Mouse (Mus musculus) midbrain, postnatal 0 days (tissue): ENCODE measurements around the gene Mpg. TPM values are rescaled to one million over a fixed set of nuclear protein-coding genes. Genes with fewer than 3 reads are reported as not detected.

Experiments used
- ATAC-seq: fragments of 200-750 bp; cut with Nextera tagmentation; 2 replicates; pipeline ENCODE4 v1.8.0; 2017; ENCODE audit warnings: moderate number of reproducible peaks, mild to moderate bottlenecking, moderate TSS enrichment, moderate library complexity; ENCODE audit not compliant: low FRiP score
- DNase-seq: peaks from one replicate; pipeline ENCODE4 v3.0.0-alpha.2; 2015; ENCODE audit warnings: low spot score
- H3K27ac ChIP-seq: fragments of 300-500 bp; sonication (generic); 2 replicates; pipeline ENCODE4 v1.5.1; 2014; ENCODE audit warnings: low read depth, mild to moderate bottlenecking, low read length, mixed read lengths
- H3K27me3 ChIP-seq: fragments of 300-500 bp; sonication (generic); 2 replicates; pipeline ENCODE4 v1.6.1; 2014; ENCODE audit warnings: low read length, control low read depth, mixed read lengths; ENCODE audit not compliant: insufficient read depth
- H3K36me3 ChIP-seq: fragments of 300-500 bp; sonication (generic); 2 replicates; pipeline ENCODE4 v1.6.1; 2014; ENCODE audit warnings: low read length, control low read depth, mixed read lengths; ENCODE audit not compliant: insufficient read depth
- H3K4me1 ChIP-seq: fragments of 300-500 bp; sonication (generic); 2 replicates; pipeline ENCODE4 v1.6.1; 2014; ENCODE audit warnings: mild to moderate bottlenecking, control low read depth, antibody characterized with exemption, low read length, mixed read lengths; ENCODE audit not compliant: insufficient read depth
- H3K4me2 ChIP-seq: fragments of 300-500 bp; sonication (generic); 2 replicates; pipeline ENCODE4 v1.6.1; 2014; ENCODE audit warnings: low read depth, mild to moderate bottlenecking, low read length, mixed read lengths; ENCODE audit not compliant: poor library complexity, severe bottlenecking
- H3K4me3 ChIP-seq: fragments of 300-500 bp; sonication (generic); 2 replicates; pipeline ENCODE4 v1.5.1; 2014; ENCODE audit warnings: low read depth, mild to moderate bottlenecking, low read length, moderate library complexity
- H3K9ac ChIP-seq: fragments of 300-500 bp; sonication (generic); replicated peaks from 2 replicates; pipeline ENCODE4 v1.6.1; 2014; ENCODE audit warnings: mild to moderate bottlenecking, low read length, moderate library complexity, mixed read lengths; ENCODE audit not compliant: poor library complexity, severe bottlenecking
- H3K9me3 ChIP-seq: fragments of 300-500 bp; sonication (generic); 2 replicates; pipeline ENCODE4 v1.6.1; 2016; ENCODE audit warnings: low read length, control low read depth
- CTCF ChIP-seq: IDR thresholded peaks from 2 replicates; pipeline ENCODE4 v1.5.1; 2016; ENCODE audit warnings: antibody characterized with exemption, mild to moderate bottlenecking
- WGBS: fragments of 180-500 bp; shearing (Covaris S2); extraction: QIAGEN DNeasy Blood & Tissue Kit; methylation state at CpG from one replicate; pipeline ENCODE4 v1.1.7; 2014; 5-methylcytosine and 5-hydroxymethylcytosine counted together
- polyA plus RNA-seq: library from polyadenylated mRNA; unstranded; fragments of >200 nt; fragmentation: Nextera tagmentation; extraction: Ambion mirVana; gene quantifications from 2 replicates; pipeline ENCODE4 v1.2.1, GENCODE M21; 2015
- total RNA-seq: library from RNA; depleted of rRNA; stranded (reverse); fragments of >200 nt; gene quantifications from 2 replicates; pipeline ENCODE4 v1.2.3, GENCODE M21; 2014; rRNA removed

Gene Mpg
- total and polyA plus RNA-seq, 2 experiments from 2014 or later = 31.2 to 31.7 TPM

- 49% methylated on average over 4 of the region's 4 CpGs for WGBS
- TF ChIP-seq CTCF = no peak
- Histone ChIP-seq H3K27me3 (no peaks in the 10 kb centered on the region), H3K9ac (no peak overlapping the region), H3K27ac (no peak overlapping the region), H3K4me3 (no peak overlapping the region), H3K4me2 (no peak overlapping the region), H3K4me1 (no peaks in the 10 kb centered on the region), H3K36me3 (no peaks in the 10 kb centered on the region), H3K9me3 (no peaks in the 10 kb centered on the region)
- ATAC-seq = no peak
- DNase-seq = no peak
Observed at GRCm38 (mm10) chr11:32271178-32271577, 44.9 kb downstream of the Mpg start.

DNA sequence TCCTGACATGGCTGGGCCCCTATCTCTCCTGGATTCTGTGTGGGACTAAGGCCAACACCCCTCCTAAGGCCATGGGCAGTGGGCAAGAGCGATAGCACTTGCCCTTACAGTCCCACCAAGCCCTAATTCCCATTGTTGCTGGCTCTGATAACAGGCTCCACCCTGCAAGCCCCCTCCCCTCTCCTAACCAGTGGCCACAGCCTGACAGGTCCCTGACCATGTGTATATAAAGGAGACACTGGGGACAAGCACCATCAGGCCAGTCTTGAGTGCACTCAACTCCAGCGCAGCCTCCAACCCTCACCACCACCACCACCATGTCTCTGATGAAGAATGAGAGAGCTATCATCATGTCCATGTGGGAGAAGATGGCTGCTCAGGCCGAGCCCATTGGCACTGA lies 50.0 kb downstream of the Mpg start, which contains the start of gene Hba-x:
Gene Hba-x, plus strand, starts transcription at position 54 of the 400 bp plus-strand sequence.
- H3K36me3 ChIP-seq = no peaks in the 10 kb centered on the region
- H3K4me3 ChIP-seq = no peak within 1 kb of the TSS
- TF ChIP-seq CTCF = no peak
- no peaks in the 10 kb centered on the region for H3K9me3 ChIP-seq
- H3K9ac ChIP-seq = no peak within 1 kb of the TSS
- no peak for ATAC-seq
- H3K4me1 ChIP-seq = no peaks in the 10 kb centered on the region
- DNase-seq = no peak
- H3K4me2 ChIP-seq = no peak within 1 kb of the TSS
- 71% methylated on average over 3 of the region's 3 CpGs for WGBS
- no peak within 1 kb of the TSS for H3K27ac ChIP-seq
- H3K27me3 ChIP-seq = no peaks in the 10 kb centered on the region

GRCm38 (mm10) chr11:32277736-32278457 lies 51.6 kb downstream of the Mpg start:
- no peak overlapping the region for H3K9ac ChIP-seq

GRCm38 (mm10) chr11:32278458-32278957 lies 52.2 kb downstream of the Mpg start:
- no peak for TF ChIP-seq CTCF
- no peak overlapping the region for H3K9ac ChIP-seq
- H3K27ac ChIP-seq = no peak overlapping the region
- no peaks in the 10 kb centered on the region for H3K36me3 ChIP-seq
- ATAC-seq = no peak
- no peak overlapping the region for H3K4me3 ChIP-seq
- DNase-seq = no peak
- no peaks in the 10 kb centered on the region for H3K4me1 ChIP-seq
- no peak overlapping the region for H3K4me2 ChIP-seq
- H3K27me3 ChIP-seq = no peaks in the 10 kb centered on the region
- WGBS = 86% methylated on average over 12 of the region's 12 CpGs
- no peaks in the 10 kb centered on the region for H3K9me3 ChIP-seq

More at GRCm38 (mm10) chr11:32277736-32278457, 51.6 kb downstream of the Mpg start:
- Histone ChIP-seq H3K36me3 (no peaks in the 10 kb centered on the region), H3K9me3 (no peaks in the 10 kb centered on the region), H3K27ac (no peak overlapping the region), H3K4me3 (no peak overlapping the region), H3K27me3 (no peaks in the 10 kb centered on the region), H3K4me1 (no peaks in the 10 kb centered on the region), H3K4me2 (no peak overlapping the region)
- ATAC-seq = no peak
- no peak for DNase-seq
- TF ChIP-seq CTCF = no peak
- WGBS = 82% methylated on average over 21 of the region's 21 CpGs

- Histone ChIP-seq H3K4me3 (no peak overlapping the region), H3K4me1 (no peaks in the 10 kb centered on the region), H3K36me3 (no peaks in the 10 kb centered on the region), H3K9me3 (no peaks in the 10 kb centered on the region), H3K4me2 (no peak overlapping the region), H3K9ac (no peak overlapping the region), H3K27ac (no peak overlapping the region), H3K27me3 (no peaks in the 10 kb centered on the region)
- no peak for DNase-seq
- ATAC-seq = no peak
- 72% methylated on average over 2 of the region's 2 CpGs for WGBS
- TF ChIP-seq CTCF = no peak
Observed at GRCm38 (mm10) chr11:32280646-32281045, 54.3 kb downstream of the Mpg start.

DNA sequence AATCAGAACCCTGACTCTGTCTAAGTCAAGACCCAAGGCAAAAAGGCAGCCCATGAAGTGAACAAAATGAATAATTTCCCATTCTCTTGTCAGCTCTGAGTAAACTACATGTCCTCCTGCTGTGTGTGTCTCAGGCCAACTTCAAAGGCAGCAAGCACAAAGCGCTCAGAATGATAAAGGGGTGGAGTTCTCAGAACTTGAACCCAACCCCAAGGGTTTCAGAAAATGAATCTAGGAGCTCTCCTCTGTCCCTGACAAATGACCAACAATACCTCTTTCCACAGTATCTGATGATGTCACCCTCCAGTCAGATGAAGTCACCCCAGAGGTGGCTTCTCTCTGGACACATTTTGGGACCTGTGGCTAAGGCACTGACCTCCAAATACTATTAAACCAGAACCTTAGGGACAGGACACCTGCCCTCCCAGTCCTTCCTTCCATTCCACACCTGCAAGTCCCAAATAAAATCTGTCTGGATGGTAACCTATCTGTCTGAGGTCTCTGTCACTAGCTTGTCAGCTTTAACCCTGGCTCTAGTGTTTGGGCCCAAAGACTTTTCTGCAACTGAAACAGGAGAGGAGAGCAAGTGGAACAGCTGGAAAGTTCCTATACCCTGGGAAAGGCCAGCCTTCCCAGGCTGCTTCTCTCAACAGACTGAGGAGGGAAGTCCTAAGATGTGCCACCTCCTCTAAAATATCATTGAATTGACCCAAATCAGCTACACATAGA lies 55.3 kb downstream of the Mpg start:
- Histone ChIP-seq H3K36me3 (no peaks in the 10 kb centered on the region), H3K4me2 (no peak overlapping the region), H3K4me3 (no peak overlapping the region), H3K27ac (no peak overlapping the region), H3K9ac (no peak overlapping the region), H3K9me3 (no peaks in the 10 kb centered on the region), H3K4me1 (no peaks in the 10 kb centered on the region), H3K27me3 (no peaks in the 10 kb centered on the region)
- DNase-seq (no peak), ATAC-seq (no peak)
- no peak for TF ChIP-seq CTCF
- WGBS = 44% methylated on average over 1 of the region's 1 CpGs

Other genes starting within 250 kb of the Mpg start
- gene Nsg2, start 226.0 kb upstream of the Mpg start, total RNA-seq = 1,042 and 1,173 TPM in 2 replicates
- 641 and 644 TPM in 2 replicates for gene Nsg2, start 226.0 kb upstream of the Mpg start, polyA plus RNA-seq
- 0.33 TPM in 1 of 2 replicates, not detected in the other for gene Il9r, start 26.2 kb upstream of the Mpg start, total RNA-seq
- gene Il9r, start 26.2 kb upstream of the Mpg start, polyA plus RNA-seq = 0.04 TPM in 1 of 2 replicates, not detected in the other
- 13.3 and 23.6 TPM in 2 replicates for gene Snrnp25, start 21.1 kb upstream of the Mpg start, total RNA-seq
- 47.8 and 48.9 TPM in 2 replicates for gene Snrnp25, start 21.1 kb upstream of the Mpg start, polyA plus RNA-seq
- gene Rhbdf1, start 4.2 kb upstream of the Mpg start, total RNA-seq = 27.4 and 55.6 TPM in 2 replicates
- 17.6 and 21.0 TPM in 2 replicates for gene Rhbdf1, start 4.2 kb upstream of the Mpg start, polyA plus RNA-seq
- 36.0 and 44.7 TPM in 2 replicates for gene Nprl3, start 41.2 kb downstream of the Mpg start, total RNA-seq
- gene Nprl3, start 41.2 kb downstream of the Mpg start, polyA plus RNA-seq = 35.3 and 38.6 TPM in 2 replicates
- 0.38 TPM in 1 of 2 replicates, not detected in the other for gene Hba-x, start 49.9 kb downstream of the Mpg start, total RNA-seq
- gene Hba-x, start 49.9 kb downstream of the Mpg start, polyA plus RNA-seq = 0.49 TPM in 1 of 2 replicates, not detected in the other
- gene Hba-a1, start 57.0 kb downstream of the Mpg start, total RNA-seq = 562 and 930 TPM in 2 replicates
- gene Hba-a1, start 57.0 kb downstream of the Mpg start, polyA plus RNA-seq = 470 and 497 TPM in 2 replicates
- gene Hbq1b, start 60.5 kb downstream of the Mpg start, total RNA-seq = 1.7 and 5.9 TPM in 2 replicates
- 1.9 and 3.1 TPM in 2 replicates for gene Hbq1b, start 60.5 kb downstream of the Mpg start, polyA plus RNA-seq
- gene Hba-a2, start 70.0 kb downstream of the Mpg start, total RNA-seq = 1,333 and 2,070 TPM in 2 replicates
- 1,100 and 1,214 TPM in 2 replicates for gene Hba-a2, start 70.0 kb downstream of the Mpg start, polyA plus RNA-seq
- gene Hbq1a, start 73.6 kb downstream of the Mpg start, total RNA-seq = 3.2 and 3.6 TPM in 2 replicates
- 2.7 and 2.8 TPM in 2 replicates for gene Hbq1a, start 73.6 kb downstream of the Mpg start, polyA plus RNA-seq
- gene Sh3pxd2b, start 121.3 kb downstream of the Mpg start, total RNA-seq = 46.4 and 47.5 TPM in 2 replicates
- 8.6 and 8.7 TPM in 2 replicates for gene Sh3pxd2b, start 121.3 kb downstream of the Mpg start, polyA plus RNA-seq
- 57.5 and 61.1 TPM in 2 replicates for gene Ubtd2, start 228.9 kb downstream of the Mpg start, total RNA-seq
- 28.5 and 32.4 TPM in 2 replicates for gene Ubtd2, start 228.9 kb downstream of the Mpg start, polyA plus RNA-seq